ENCODE assay signal across 12 mouse cellular contexts in the genomic region with DNA sequence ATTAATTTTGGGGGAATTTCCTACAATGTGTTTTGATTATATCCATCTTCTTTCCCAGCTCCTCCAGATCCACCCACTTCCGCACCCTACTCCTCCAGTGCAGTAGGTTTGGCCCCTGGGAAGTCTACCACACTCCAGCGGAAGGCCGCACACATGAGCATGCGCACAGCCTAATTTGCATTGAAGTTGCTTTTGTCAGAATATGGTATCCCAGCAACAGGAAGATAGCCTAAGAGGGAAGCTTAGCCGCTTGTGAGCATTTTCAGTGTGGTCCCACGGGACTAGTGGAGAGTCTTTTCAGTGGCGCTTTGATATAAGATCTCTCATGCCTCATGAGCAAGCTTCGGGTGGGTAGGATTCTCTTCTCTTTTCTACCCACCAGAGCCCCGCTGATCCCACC.
DNase-seq lines count a peak whose midpoint lies in the region; ATAC-seq and TF ChIP-seq lines count a peak whose summit lies in the region.
"Had no signal": no experiment of that assay in that cellular context is flagged by ENCODE, and none has a peak within 500 bp of the region (broad histone marks: within the 10 kb centered on the region; RNA-seq: fewer than 3 reads in every experiment).

No protein-coding gene starts in this region.

- H3K4me1 ChIP-seq in forebrain, postnatal 0 days (ENCODE audit: insufficient read depth): no peaks in the 10 kb centered on the region; the same call in 1 of the 2 replicates
- H3K4me1 ChIP-seq: megakaryocyte, embryonic 14.5 days had no signal

- H3K27me3 ChIP-seq in forebrain, postnatal 0 days (ENCODE audit: insufficient read depth, low read length): no peaks in the 10 kb centered on the region
- H3K27me3 ChIP-seq: megakaryocyte, embryonic 14.5 days had no signal

- H3K9ac ChIP-seq in forebrain, postnatal 0 days: no peak overlapping the region

- 44% methylated on average over 9 of the region's 9 CpGs for WGBS in forebrain, postnatal 0 days

- H3K36me3 ChIP-seq in forebrain, postnatal 0 days (ENCODE audit: insufficient read depth): no peaks in the 10 kb centered on the region

- no peak overlapping the region for H3K4me2 ChIP-seq in forebrain, postnatal 0 days (ENCODE audit: low read depth)

- intact Hi-C loops in left cerebral cortex, postnatal 36 days (cut with DNase I): no loop called here

- TF ChIP-seq CTCF in forebrain, postnatal 0 days (IDR thresholded peaks at IDR 0.05; ENCODE audit: low read depth): no peak

- peak; percentile 69 for ATAC-seq in frontal cortex, adult (ENCODE audit: low TSS enrichment)
- peak; percentile 76 for ATAC-seq in forebrain, postnatal 0 days
- ATAC-seq: intestine, postnatal 0 days had no signal

- H3K9me3 ChIP-seq in forebrain, postnatal 0 days (ENCODE audit: low read length): no peaks in the 10 kb centered on the region

- no peak overlapping the region for H3K27ac ChIP-seq in forebrain, postnatal 0 days (ENCODE audit: low read depth, low read length)
- H3K27ac ChIP-seq: gastrocnemius, adult 2 months had no signal

- DNase-seq in frontal cortex, postnatal 14 days (ENCODE audit: low spot score in 2 of 2): no peak
- DNase-seq in forebrain, postnatal 0 days: peak; percentile 71
- peak; percentile 16 to 23 for DNase-seq in left cerebral cortex, postnatal 36 days (ENCODE audit: low spot score in 2 of 2)
- peak; percentile 6 for DNase-seq in retina, postnatal 1 day
- DNase-seq in kidney, adult 11 months: no peak
- DNase-seq in ovary, postnatal 36 days (ENCODE audit: low spot score): no peak
- DNase-seq in adipocyte (ENCODE audit: low spot score): no peak
- DNase-seq: cerebellum, adult 9-11 months; gastrocnemius, adult 2 months had no signal

- H3K4me3 ChIP-seq in forebrain, postnatal 0 days (ENCODE audit: low read depth, low read length): no peak overlapping the region
- H3K4me3 ChIP-seq: gastrocnemius, adult 2 months had no signal

Comparison
In these comparisons a context has a peak if more than half of its experiments do, and no peak if none do; other contexts are left out.
1. DNase-seq: peak in forebrain, postnatal 0 days (single experiment), left cerebral cortex, postnatal 36 days (2 of 2) and retina, postnatal 1 day (single experiment); none in frontal cortex, postnatal 14 days (0 of 2), kidney, adult 11 months (single experiment), ovary, postnatal 36 days (single experiment) and adipocyte (single experiment).